Mouse (Mus musculus) midbrain, embryonic 16.5 days (tissue): ENCODE data around the gene Dus3l. TPM values are rescaled to one million over a fixed set of nuclear protein-coding genes. Genes with fewer than 3 reads are reported as not detected.

Experiments used
- ATAC-seq: fragments of 200-750 bp; cut with Nextera tagmentation; 2 replicates; pipeline ENCODE4 v1.8.0; 2017; ENCODE audit warnings: moderate TSS enrichment
- H3K27ac ChIP-seq: fragments of 300-500 bp; sonication (generic); 2 replicates; pipeline ENCODE4 v1.5.1; 2014; ENCODE audit warnings: mild to moderate bottlenecking, low read length, mixed read lengths
- H3K27me3 ChIP-seq: fragments of 300-500 bp; sonication (generic); 2 replicates; pipeline ENCODE4 v1.6.1; 2014; ENCODE audit warnings: low read depth, low read length, mixed read lengths; ENCODE audit not compliant: control insufficient read depth, insufficient read depth
- H3K36me3 ChIP-seq: fragments of 300-500 bp; sonication (generic); 2 replicates; pipeline ENCODE4 v1.6.1; 2014; ENCODE audit warnings: mild to moderate bottlenecking, low read length, moderate library complexity, mixed read lengths; ENCODE audit not compliant: control insufficient read depth, insufficient read depth
- H3K4me1 ChIP-seq: fragments of 300-500 bp; sonication (generic); 2 replicates; pipeline ENCODE4 v1.6.1; 2014; ENCODE audit warnings: mild to moderate bottlenecking, low read length, mixed read lengths; ENCODE audit not compliant: control insufficient read depth, insufficient read depth
- H3K4me2 ChIP-seq: fragments of 300-500 bp; sonication (generic); 2 replicates; pipeline ENCODE4 v1.6.1; 2014; ENCODE audit warnings: mild to moderate bottlenecking, low read length, mixed read lengths
- H3K4me3 ChIP-seq: fragments of 300-500 bp; sonication (generic); 2 replicates; pipeline ENCODE4 v1.5.1; 2014; ENCODE audit warnings: low read depth, mild to moderate bottlenecking, low read length, moderate library complexity, mixed read lengths
- H3K9ac ChIP-seq: fragments of 300-500 bp; sonication (generic); 2 replicates; pipeline ENCODE4 v1.6.1; 2014; ENCODE audit warnings: low read depth, low read length, mixed read lengths
- H3K9me3 ChIP-seq: fragments of 300-500 bp; sonication (generic); replicated peaks from 2 replicates; pipeline ENCODE4 v1.6.1; 2014; ENCODE audit warnings: mild to moderate bottlenecking, low read length, mixed read lengths; ENCODE audit not compliant: control insufficient read depth, poor library complexity, severe bottlenecking
- WGBS: fragments of 180-500 bp; shearing (Covaris S2); extraction: QIAGEN DNeasy Blood & Tissue Kit; methylation state at CpG from one replicate; pipeline ENCODE4 v1.1.7; 2014; 5-methylcytosine and 5-hydroxymethylcytosine counted together
- polyA plus RNA-seq: library from polyadenylated mRNA; unstranded; fragments of >200 nt; fragmentation: Nextera tagmentation; extraction: Ambion mirVana; gene quantifications from 2 replicates; pipeline ENCODE4 v1.2.1, GENCODE M21; 2015

Dus3l gene
- polyA plus RNA-seq, 1 experiment from 2014 or later: 106 TPM

GRCm38 (mm10) chr17:56744173-56744572, 20.4 kb upstream of the Dus3l start:
- 66% methylated on average over 5 of the region's 5 CpGs for WGBS
- Histone ChIP-seq H3K27me3 (peaks cover under 1% of the 10 kb centered on the region; the same call in 1 of the 2 replicates), H3K4me3 (no peak overlapping the region), H3K9ac (no peak overlapping the region), H3K9me3 (no peaks in the 10 kb centered on the region), H3K4me2 (no peak overlapping the region), H3K36me3 (no peaks in the 10 kb centered on the region), H3K4me1 (no peaks in the 10 kb centered on the region), H3K27ac (no peak overlapping the region)
- ATAC-seq: no peak

- Histone ChIP-seq H3K4me1 (no peaks in the 10 kb centered on the region), H3K27ac (no peak overlapping the region), H3K9me3 (no peaks in the 10 kb centered on the region), H3K4me2 (peak overlapping the region; percentile 55), H3K36me3 (no peaks in the 10 kb centered on the region), H3K27me3 (peaks cover 53% of the 10 kb centered on the region), H3K4me3 (peak overlapping the region; percentile 37), H3K9ac (peak overlapping the region; percentile 52; the same call in 1 of the 2 replicates)
- peak; percentile 85 for ATAC-seq
- WGBS: 18% methylated on average over 65 of the region's 71 CpGs
Measured at GRCm38 (mm10) chr17:56751404-56752072, 13.0 kb upstream of the Dus3l start.

DNA sequence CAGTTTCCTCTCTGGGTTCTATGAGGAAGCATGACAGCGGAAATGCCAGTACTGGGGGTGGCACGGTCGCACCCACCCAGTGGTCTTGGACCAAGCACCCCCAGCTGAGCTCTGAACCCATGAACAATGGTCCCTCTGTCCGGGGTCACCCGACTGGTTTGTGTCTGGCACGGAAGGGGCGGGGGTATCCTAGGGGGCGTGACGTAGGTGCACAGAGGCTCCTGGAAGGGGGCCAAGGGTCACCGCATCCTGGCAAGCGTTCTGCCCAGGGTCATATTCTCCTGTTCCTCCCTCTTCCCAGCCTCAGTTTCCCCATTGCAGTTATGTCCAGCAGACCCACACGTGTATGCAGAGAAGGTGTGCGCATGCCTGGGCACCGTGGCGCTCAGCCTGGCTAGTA, 11.1 kb upstream of the Dus3l start:
- Histone ChIP-seq H3K4me3 (no peak overlapping the region), H3K4me2 (no peak overlapping the region), H3K9me3 (no peaks in the 10 kb centered on the region), H3K27me3 (peaks cover 72% of the 10 kb centered on the region), H3K9ac (no peak overlapping the region), H3K4me1 (peaks cover 14% of the 10 kb centered on the region), H3K27ac (no peak overlapping the region), H3K36me3 (no peaks in the 10 kb centered on the region)
- ATAC-seq: no peak
- WGBS: 23% methylated on average over 15 of the region's 15 CpGs

- H3K4me2 ChIP-seq: no peak overlapping the region
- WGBS: 13% methylated on average over 36 of the region's 36 CpGs
Measured at GRCm38 (mm10) chr17:56754271-56755185, 10.0 kb upstream of the Dus3l start.

GRCm38 (mm10) chr17:56756703-56757399, 7.7 kb upstream of the Dus3l start:
- Histone ChIP-seq H3K4me3 (peak overlapping the region; percentile 47), H3K4me1 (peaks cover 14% of the 10 kb centered on the region), H3K9me3 (no peaks in the 10 kb centered on the region), H3K27me3 (peaks cover 66% of the 10 kb centered on the region), H3K4me2 (peak overlapping the region; percentile 86), H3K27ac (no peak overlapping the region), H3K9ac (peak overlapping the region; percentile 61), H3K36me3 (no peaks in the 10 kb centered on the region)
- ATAC-seq: no peak
- 2% methylated on average over 46 of the region's 51 CpGs for WGBS

More at GRCm38 (mm10) chr17:56754271-56755185, 10.0 kb upstream of the Dus3l start:
- peaks cover 14% of the 10 kb centered on the region for H3K4me1 ChIP-seq
- H3K4me3 ChIP-seq: no peak overlapping the region
- no peaks in the 10 kb centered on the region for H3K9me3 ChIP-seq
- H3K27ac ChIP-seq: no peak overlapping the region
- no peak overlapping the region for H3K9ac ChIP-seq
- peaks cover 71% of the 10 kb centered on the region for H3K27me3 ChIP-seq
- ATAC-seq: no peak
- H3K36me3 ChIP-seq: no peaks in the 10 kb centered on the region

DNA sequence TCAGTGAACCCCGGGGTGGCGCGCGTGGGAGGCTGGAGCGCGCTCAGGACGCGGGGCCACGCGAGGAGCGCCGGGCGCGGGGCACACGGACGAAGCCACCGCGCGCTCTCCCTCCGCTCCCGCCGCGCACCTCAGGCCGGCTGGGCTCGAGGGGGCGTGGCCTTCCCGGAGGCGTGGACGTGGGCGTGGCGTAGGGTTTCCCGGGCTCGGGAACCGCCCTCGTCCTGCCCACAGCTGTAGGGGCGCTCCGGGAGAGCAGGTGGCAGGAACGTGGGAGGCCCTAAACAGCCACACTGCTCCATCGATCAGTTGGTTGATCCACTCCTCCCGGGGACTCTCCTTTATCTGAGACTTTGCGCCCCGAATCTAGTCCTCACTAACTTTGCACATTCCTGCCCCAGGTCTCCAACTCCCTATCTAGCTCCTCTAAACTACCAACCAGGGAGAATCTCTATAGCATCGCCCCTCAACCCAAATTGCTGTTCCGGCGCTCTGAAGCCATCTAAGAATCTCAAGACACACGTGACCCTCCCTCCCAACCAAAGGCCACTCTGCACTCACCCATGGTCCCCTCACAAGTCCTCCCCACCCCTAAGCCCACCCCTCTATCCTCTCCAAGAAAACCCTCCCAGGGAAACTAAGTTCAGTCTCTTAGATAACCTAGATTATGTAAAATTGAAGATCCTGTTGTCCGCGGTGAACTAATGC, 7.0 kb upstream of the Dus3l start, which contains the start of gene Nrtn:
TSS of gene Nrtn (minus strand) at position 115 of the 708 bp plus-strand sequence.
- H3K4me3 ChIP-seq: peak within 1 kb of the TSS; percentile 47
- H3K27me3 ChIP-seq: peaks cover 60% of the 10 kb centered on the region
- ATAC-seq: no peak
- H3K4me2 ChIP-seq: peak within 1 kb of the TSS; percentile 86
- no peaks in the 10 kb centered on the region for H3K36me3 ChIP-seq
- peaks cover 17% of the 10 kb centered on the region for H3K4me1 ChIP-seq
- WGBS: under 1% methylated on average over 40 of the region's 48 CpGs
- no peaks in the 10 kb centered on the region for H3K9me3 ChIP-seq
- H3K9ac ChIP-seq: peak within 1 kb of the TSS; percentile 61
- H3K27ac ChIP-seq: no peak within 1 kb of the TSS

DNA sequence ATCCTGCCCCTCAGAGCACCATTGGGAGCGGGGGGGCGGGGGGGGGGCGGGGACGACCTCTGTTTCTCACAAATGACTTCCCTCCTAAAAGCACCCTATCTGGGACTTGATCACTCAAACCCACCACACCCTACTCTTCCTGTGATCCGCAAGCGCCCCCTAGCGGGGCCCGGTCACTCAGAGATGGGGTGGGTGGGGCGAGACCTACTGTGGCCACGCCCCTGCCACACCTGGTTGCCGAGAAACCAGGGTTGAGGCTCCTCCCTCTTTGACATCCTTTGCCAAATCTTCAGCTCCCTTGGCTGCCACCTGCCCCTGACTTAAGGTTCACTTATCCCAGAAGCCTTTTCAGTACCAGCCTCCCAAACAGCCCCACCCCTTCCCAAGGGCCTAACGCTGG, 6.4 kb upstream of the Dus3l start:
- H3K4me3 ChIP-seq: no peak overlapping the region
- H3K9ac ChIP-seq: no peak overlapping the region
- H3K27me3 ChIP-seq: peaks cover 55% of the 10 kb centered on the region
- H3K4me2 ChIP-seq: no peak overlapping the region
- H3K36me3 ChIP-seq: no peaks in the 10 kb centered on the region
- H3K9me3 ChIP-seq: no peaks in the 10 kb centered on the region
- no peak for ATAC-seq
- H3K27ac ChIP-seq: no peak overlapping the region
- H3K4me1 ChIP-seq: peaks cover 23% of the 10 kb centered on the region
- 5% methylated on average over 12 of the region's 12 CpGs for WGBS

DNA sequence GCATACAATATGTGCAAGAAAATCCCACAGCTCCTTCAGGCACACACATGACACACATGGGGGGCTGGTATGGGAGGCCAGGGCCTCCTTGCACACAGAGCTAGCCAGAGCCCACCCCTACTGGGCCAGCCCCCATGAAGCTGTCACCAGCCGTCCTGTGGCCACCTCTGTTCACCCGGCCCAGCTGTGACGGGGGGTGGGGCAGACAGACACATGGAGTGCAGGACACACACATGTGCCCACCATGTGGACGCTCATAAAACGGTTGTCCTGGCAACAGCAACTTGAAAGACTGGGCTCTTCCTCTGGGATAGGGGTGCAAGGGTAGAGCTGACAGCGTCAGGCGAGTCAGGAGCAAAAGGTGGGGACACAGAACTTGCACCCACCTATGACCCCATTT, 5.3 kb upstream of the Dus3l start:
- H3K9ac ChIP-seq: no peak overlapping the region
- no peaks in the 10 kb centered on the region for H3K9me3 ChIP-seq
- peaks cover 29% of the 10 kb centered on the region for H3K4me1 ChIP-seq
- H3K4me2 ChIP-seq: no peak overlapping the region
- H3K36me3 ChIP-seq: no peaks in the 10 kb centered on the region
- H3K4me3 ChIP-seq: no peak overlapping the region
- H3K27ac ChIP-seq: no peak overlapping the region
- 49% methylated on average over 7 of the region's 7 CpGs for WGBS
- H3K27me3 ChIP-seq: peaks cover 43% of the 10 kb centered on the region
- no peak for ATAC-seq
